Mouse (Mus musculus) brain, embryonic 14.5 days (tissue): ENCODE measurements at regions not wholly inside any gene's neighbourhood (a gene's known extent, or its start where the extent isn't known, plus 50 kb on each side); places are given as distances from the start of the nearest gene placed in this dataset.

ENCODE experiments used
- CTCF ChIP-seq: fragments of 200-500 bp; IDR thresholded peaks from 2 replicates; pipeline ENCODE4 v1.5.1; 2012; ENCODE audit warnings: inconsistent platforms, mild to moderate bottlenecking, moderate library complexity, borderline replicate concordance; ENCODE audit not compliant: insufficient read depth, insufficient read length; ENCODE audit errors: extremely low read depth
- POLR2A ChIP-seq: fragments of 200-500 bp; IDR thresholded peaks from 2 replicates; pipeline ENCODE4 v1.6.1; 2012; ENCODE audit warnings: mild to moderate bottlenecking, inconsistent platforms, borderline replicate concordance; ENCODE audit not compliant: poor library complexity, insufficient read depth, insufficient read length, severe bottlenecking; ENCODE audit errors: extremely low read depth

GRCm38 (mm10) chr8:54002948-54003347 lies 74.5 kb upstream of the Vegfc start:
- TF ChIP-seq POLR2A (no peak), CTCF (no peak)
